Mouse (Mus musculus): ENCODE measurements around the gene Spsb1. TPM values are rescaled to one million over a fixed set of nuclear protein-coding genes. Genes with fewer than 3 reads are reported as not detected.

Spsb1 gene
- total and polyA plus RNA-seq, 3 experiments: 0.04 to 0.19 (median 0.07) TPM

DNA sequence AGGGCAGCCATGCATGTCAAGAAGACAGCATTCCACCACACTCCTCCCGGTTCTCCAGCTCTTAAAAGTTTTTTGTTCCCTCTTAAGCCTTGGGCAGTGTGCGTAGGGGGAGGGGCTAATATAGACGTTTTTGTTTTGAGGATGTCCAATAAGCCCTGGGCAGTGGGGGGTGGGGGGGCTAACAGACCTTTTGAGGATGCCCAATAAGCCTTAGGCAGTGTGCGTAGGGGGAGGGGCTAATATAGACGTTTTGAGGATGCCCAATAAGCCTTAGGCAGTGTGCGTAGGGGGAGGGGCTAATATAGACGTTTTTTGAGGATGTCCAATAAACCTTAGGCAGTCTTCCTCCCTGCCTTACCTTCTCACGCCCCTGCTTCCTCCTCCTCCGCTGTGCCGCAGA lies 5.0 kb upstream of the Spsb1 start:
- Histone ChIP-seq H3K36me3 (replicated peaks in 1 of 2; ENCODE audit: control insufficient read depth in 1 of 2, insufficient read depth in 1 of 2, low read length in 1 of 2) (no peaks in the 10 kb centered on the region), H3K4me2 (ENCODE audit: insufficient read depth, low read depth, poor library complexity, severe bottlenecking) (no peak overlapping the region), H3K4me1 (ENCODE audit: control insufficient read depth in 1 of 2, insufficient read depth in 2 of 2) (peaks cover 0 to 6% of the 10 kb centered on the region in 2 experiments; a peak in 2 of 4 replicates), H3K9ac (ENCODE audit: insufficient read depth, low read depth) (no peak overlapping the region), H3K27ac (ENCODE audit: insufficient read depth, low read depth) (no peak overlapping the region), H3K79me2 (replicated peaks; ENCODE audit: control insufficient read depth, extremely low read depth, insufficient read depth, poor library complexity, severe bottlenecking) (no peaks in the 10 kb centered on the region), H3K9me3 (replicated peaks; ENCODE audit: low read length) (peaks cover 9% of the 10 kb centered on the region), H3K27me3 (replicated peaks) (peaks cover 31% of the 10 kb centered on the region), H3K4me3 (replicated peaks in 1 of 3; ENCODE audit: low read depth in 2 of 3, low read length in 2 of 3, poor library complexity in 1 of 3) (no peak overlapping the region)
- DNase-seq (ENCODE audit: extremely low read depth): no peak
- TF ChIP-seq POLR2AphosphoS2 (IDR thresholded peaks at IDR 0.05; ENCODE audit: low read depth, low read length): no peak
- no peak for TF ChIP-seq NELFE (IDR thresholded peaks at IDR 0.05; ENCODE audit: low read depth, low read length)
- TF ChIP-seq RAD21 (IDR thresholded peaks at IDR 0.05; ENCODE audit: low read depth, low read length): no peak
- no peak for TF ChIP-seq GABPA (IDR thresholded peaks at IDR 0.05; ENCODE audit: insufficient replicate concordance, low read depth, low read length)
- no peak for TF ChIP-seq MXI1 (IDR thresholded peaks at IDR 0.05; ENCODE audit: low read depth, low read length)
- TF ChIP-seq IRF4 (IDR thresholded peaks at IDR 0.05; ENCODE audit: low read depth, low read length): no peak
- no peak for TF ChIP-seq ZMIZ1 (IDR thresholded peaks at IDR 0.05; ENCODE audit: low read depth, low read length)
- no peak for TF ChIP-seq ZKSCAN1 (IDR thresholded peaks at IDR 0.05; ENCODE audit: borderline replicate concordance, low read depth, low read length)
- dilution Hi-C loops (cut with MboI; ENCODE audit: extremely low pct_ligation_motif_present, extremely low pct_unique_long_range_greater_than_20kb, low sequenced_read_pairs): loop anchor here (25.0 kb wide), 1 partner anchor 173 kb away; no protein-coding TSS in a partner anchor
- in situ Hi-C loops (cut with MboI; ENCODE audit: low pct_ligation_motif_present, low pct_unique_long_range_greater_than_20kb, low sequenced_read_pairs): loop anchor here (5.0 kb wide), 2 partner anchors 123 to 158 kb away; no protein-coding TSS in a partner anchor

DNA sequence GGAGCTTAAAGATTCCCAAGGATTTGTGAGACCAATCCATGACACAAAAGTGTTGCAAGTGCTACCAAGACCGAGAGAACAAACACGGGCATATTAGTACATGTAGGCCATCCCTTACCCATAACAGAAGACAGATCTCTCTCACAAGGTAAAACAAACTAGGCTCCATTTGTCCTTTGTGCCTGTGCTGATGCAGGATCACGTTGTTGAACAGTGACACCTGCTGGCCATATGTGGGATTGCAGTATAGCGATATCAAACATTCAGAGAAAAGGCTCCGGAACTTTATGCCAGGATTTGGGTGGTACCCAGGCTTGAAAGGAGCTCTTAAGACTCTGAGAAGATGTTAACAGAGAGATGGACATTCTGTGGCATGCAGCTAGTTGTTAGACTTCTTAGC lies 3.7 kb upstream of the Spsb1 start:
- in situ Hi-C loops (cut with MboI; ENCODE audit: low pct_ligation_motif_present, low pct_unique_long_range_greater_than_20kb, low sequenced_read_pairs): loop anchor here (5.0 kb wide), 2 partner anchors 121 to 156 kb away; no protein-coding TSS in a partner anchor
- Histone ChIP-seq H3K27ac (ENCODE audit: insufficient read depth, low read depth) (no peak overlapping the region), H3K4me2 (ENCODE audit: insufficient read depth, low read depth, poor library complexity, severe bottlenecking) (peak overlapping the region; percentile 27; the same call in 1 of the 2 replicates), H3K4me3 (replicated peaks in 1 of 3; ENCODE audit: low read depth in 2 of 3, low read length in 2 of 3, poor library complexity in 1 of 3) (no peak overlapping the region), H3K4me1 (ENCODE audit: control insufficient read depth in 1 of 2, insufficient read depth in 2 of 2) (peaks cover 0 to 15% of the 10 kb centered on the region in 2 experiments; a peak in 2 of 4 replicates), H3K9ac (ENCODE audit: insufficient read depth, low read depth) (no peak overlapping the region), H3K79me2 (replicated peaks; ENCODE audit: control insufficient read depth, extremely low read depth, insufficient read depth, poor library complexity, severe bottlenecking) (no peaks in the 10 kb centered on the region), H3K36me3 (replicated peaks in 1 of 2; ENCODE audit: control insufficient read depth in 1 of 2, insufficient read depth in 1 of 2, low read length in 1 of 2) (no peaks in the 10 kb centered on the region), H3K9me3 (replicated peaks; ENCODE audit: low read length) (peaks cover 7% of the 10 kb centered on the region), H3K27me3 (replicated peaks) (peaks cover 39% of the 10 kb centered on the region)
- dilution Hi-C loops (cut with MboI; ENCODE audit: extremely low pct_ligation_motif_present, extremely low pct_unique_long_range_greater_than_20kb, low sequenced_read_pairs): loop anchor here (25.0 kb wide), 1 partner anchor 171 kb away; no protein-coding TSS in a partner anchor
- peak; percentile 100 for TF ChIP-seq SMC3 (IDR thresholded peaks at IDR 0.05; ENCODE audit: low read depth, low read length)
- peak; percentile 99 for TF ChIP-seq RAD21 (IDR thresholded peaks at IDR 0.05; ENCODE audit: low read depth, low read length)
- peak; percentile 97 to 98 for TF ChIP-seq CTCF (conservative IDR thresholded peaks at IDR 0.05 in 1 of 2, IDR thresholded peaks at IDR 0.05 in 1 of 2; ENCODE audit: low read depth in 2 of 2, low read length in 2 of 2)
- TF ChIP-seq ZC3H11A (IDR thresholded peaks at IDR 0.05; ENCODE audit: low read depth, low read length): peak; percentile 97
- no peak for TF ChIP-seq E2F4 (IDR thresholded peaks at IDR 0.05; ENCODE audit: insufficient replicate concordance, low read depth, low read length)
- DNase-seq (ENCODE audit: extremely low read depth): peak; percentile 73

DNA sequence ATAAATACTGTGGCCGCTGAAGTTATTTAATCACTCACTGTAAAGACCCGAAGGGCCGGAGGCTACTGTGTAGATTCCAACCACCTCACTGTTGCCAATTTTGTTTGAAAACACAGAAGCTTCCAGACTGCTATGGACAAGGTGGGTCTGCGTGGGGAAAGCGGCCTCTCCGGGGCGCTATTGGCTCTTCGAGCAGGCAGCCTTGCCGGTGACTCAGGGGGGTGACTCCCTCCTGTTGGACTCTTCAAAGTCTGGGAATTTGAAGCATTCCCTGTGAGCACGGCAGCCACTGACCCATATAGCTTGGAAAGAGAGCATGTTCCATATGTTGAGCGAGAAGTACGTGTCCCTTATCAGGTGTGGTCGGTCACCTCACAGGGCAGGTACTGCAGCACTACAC lies 1.2 kb upstream of the Spsb1 start:
- Histone ChIP-seq H3K27me3 (replicated peaks) (peaks cover 60% of the 10 kb centered on the region), H3K9ac (ENCODE audit: insufficient read depth, low read depth) (no peak overlapping the region), H3K27ac (ENCODE audit: insufficient read depth, low read depth) (no peak overlapping the region), H3K79me2 (replicated peaks; ENCODE audit: control insufficient read depth, extremely low read depth, insufficient read depth, poor library complexity, severe bottlenecking) (no peaks in the 10 kb centered on the region), H3K4me2 (ENCODE audit: insufficient read depth, low read depth, poor library complexity, severe bottlenecking) (no peak overlapping the region), H3K9me3 (replicated peaks; ENCODE audit: low read length) (peaks cover 2% of the 10 kb centered on the region), H3K4me3 (replicated peaks in 1 of 3; ENCODE audit: low read depth in 2 of 3, low read length in 2 of 3, poor library complexity in 1 of 3) (no peak overlapping the region), H3K4me1 (ENCODE audit: control insufficient read depth in 1 of 2, insufficient read depth in 2 of 2) (peaks cover 0 to 15% of the 10 kb centered on the region in 2 experiments; a peak in 2 of 4 replicates), H3K36me3 (replicated peaks in 1 of 2; ENCODE audit: control insufficient read depth in 1 of 2, insufficient read depth in 1 of 2, low read length in 1 of 2) (no peaks in the 10 kb centered on the region)
- in situ Hi-C loops (cut with MboI; ENCODE audit: low pct_ligation_motif_present, low pct_unique_long_range_greater_than_20kb, low sequenced_read_pairs): loop anchor here (5.0 kb wide), 2 partner anchors 119 to 154 kb away; no protein-coding TSS in a partner anchor
- no peak for TF ChIP-seq E2F4 (IDR thresholded peaks at IDR 0.05; ENCODE audit: insufficient replicate concordance, low read depth, low read length)
- TF ChIP-seq NRF1 (IDR thresholded peaks at IDR 0.05; ENCODE audit: low read depth, low read length): no peak
- TF ChIP-seq POLR2AphosphoS2 (IDR thresholded peaks at IDR 0.05; ENCODE audit: low read depth, low read length): no peak
- TF ChIP-seq SIN3A (IDR thresholded peaks at IDR 0.05; ENCODE audit: low read length): no peak
- dilution Hi-C loops (cut with MboI; ENCODE audit: extremely low pct_ligation_motif_present, extremely low pct_unique_long_range_greater_than_20kb, low sequenced_read_pairs): loop anchor here (25.0 kb wide), 1 partner anchor 169 kb away; no protein-coding TSS in a partner anchor
- DNase-seq (ENCODE audit: extremely low read depth): no peak
